Mouse (Mus musculus) right cerebral cortex, postnatal 14 days (tissue): ENCODE results near the gene Ica1.

Experiments used
- DNase-seq: peaks from one replicate; pipeline ENCODE4 v3.0.0; 2022

Ica1 gene

GRCm38 (mm10) chr6:8638899-8639298, 139.4 kb downstream of the Ica1 start:
- no peak for DNase-seq

- DNase-seq = no peak
These were observed 140.2 kb downstream of the Ica1 start for GRCm38 (mm10) chr6:8638122-8638521.

GRCm38 (mm10) chr6:8632701-8633100, 145.6 kb downstream of the Ica1 start:
- no peak for DNase-seq

GRCm38 (mm10) chr6:8631986-8632632, 146.2 kb downstream of the Ica1 start:
- DNase-seq = no peak

GRCm38 (mm10) chr6:8631362-8631761, 146.9 kb downstream of the Ica1 start:
- no peak for DNase-seq

- DNase-seq = no peak
These were observed 147.8 kb downstream of the Ica1 start for GRCm38 (mm10) chr6:8630531-8630930.

- no peak for DNase-seq
These were observed 149.5 kb downstream of the Ica1 start for GRCm38 (mm10) chr6:8628715-8629267.

- DNase-seq = no peak
These were observed 150.1 kb downstream of the Ica1 start for GRCm38 (mm10) chr6:8628226-8628625.

- no peak for DNase-seq
These were observed 155.2 kb downstream of the Ica1 start for GRCm38 (mm10) chr6:8623045-8623444.

GRCm38 (mm10) chr6:8619582-8620350, 158.5 kb downstream of the Ica1 start:
- DNase-seq = no peak

GRCm38 (mm10) chr6:8617369-8617768, 160.9 kb downstream of the Ica1 start:
- no peak for DNase-seq

GRCm38 (mm10) chr6:8591665-8592064, 186.6 kb downstream of the Ica1 start:
- no peak for DNase-seq

GRCm38 (mm10) chr6:8583892-8584291, 194.4 kb downstream of the Ica1 start:
- DNase-seq = no peak

- no peak for DNase-seq
These were observed 195.9 kb downstream of the Ica1 start for GRCm38 (mm10) chr6:8582377-8582776.
